Mouse (Mus musculus) forebrain, embryonic 14.5 days (tissue): ENCODE measurements at regions not wholly inside any gene's neighbourhood (a gene's known extent, or its start where the extent isn't known, plus 50 kb on each side); places are given as distances from the start of the nearest gene placed in this dataset.
"Not testable (repeated sequence)": the region's sequence is repeated elsewhere in the genome, so short reads cannot be mapped to it uniquely, and the experiment has no call there.

ENCODE experiments used
- ATAC-seq: fragments of 200-750 bp; cut with Nextera tagmentation; 2 replicates; pipeline ENCODE4 v1.8.0; 2017; ENCODE audit warnings: mild to moderate bottlenecking, moderate library complexity
- DNase-seq: peaks from one replicate; pipeline ENCODE4 v3.0.0-alpha.2; 2015; ENCODE audit warnings: low spot score
- H3K27ac ChIP-seq: fragments of 300-500 bp; sonication (generic); 2 replicates; pipeline ENCODE4 v1.5.1; 2014; ENCODE audit warnings: low read depth, mild to moderate bottlenecking, control low read depth, low read length, moderate library complexity
- H3K27me3 ChIP-seq: fragments of 300-500 bp; sonication (generic); replicated peaks from 2 replicates; pipeline ENCODE4 v1.6.1; 2014; ENCODE audit warnings: low read length, control low read depth, mixed read lengths; ENCODE audit not compliant: control insufficient read depth, insufficient read depth
- H3K36me3 ChIP-seq: fragments of 300-500 bp; sonication (generic); 2 replicates; pipeline ENCODE4 v1.6.1; 2014; ENCODE audit warnings: low read length, control low read depth; ENCODE audit not compliant: control insufficient read depth, insufficient read depth
- H3K4me1 ChIP-seq: fragments of 300-500 bp; sonication (generic); 2 replicates; pipeline ENCODE4 v1.6.1; 2014; ENCODE audit warnings: antibody characterized with exemption, low read length, control low read depth; ENCODE audit not compliant: control insufficient read depth, insufficient read depth
- H3K4me2 ChIP-seq: fragments of 300-500 bp; sonication (generic); 2 replicates; pipeline ENCODE4 v1.6.1; 2014; ENCODE audit warnings: mild to moderate bottlenecking, control low read depth, low read length
- H3K4me3 ChIP-seq: fragments of 300-500 bp; sonication (generic); 2 replicates; pipeline ENCODE4 v1.5.1; 2014; ENCODE audit warnings: low read depth, low read length, control low read depth
- H3K9ac ChIP-seq: fragments of 300-500 bp; sonication (generic); 2 replicates; pipeline ENCODE4 v1.6.1; 2014; ENCODE audit warnings: mild to moderate bottlenecking, low read length, control low read depth, moderate library complexity
- H3K9me3 ChIP-seq: fragments of 300-500 bp; sonication (generic); replicated peaks from 2 replicates; pipeline ENCODE4 v1.6.1; 2016; ENCODE audit warnings: low read length, control low read depth, mixed read lengths; ENCODE audit not compliant: control insufficient read depth
- WGBS: fragments of 180-500 bp; shearing (Covaris S2); extraction: QIAGEN DNeasy Blood & Tissue Kit; methylation state at CpG from one replicate; pipeline ENCODE4 v1.1.7; 2014; 5-methylcytosine and 5-hydroxymethylcytosine counted together

DNA sequence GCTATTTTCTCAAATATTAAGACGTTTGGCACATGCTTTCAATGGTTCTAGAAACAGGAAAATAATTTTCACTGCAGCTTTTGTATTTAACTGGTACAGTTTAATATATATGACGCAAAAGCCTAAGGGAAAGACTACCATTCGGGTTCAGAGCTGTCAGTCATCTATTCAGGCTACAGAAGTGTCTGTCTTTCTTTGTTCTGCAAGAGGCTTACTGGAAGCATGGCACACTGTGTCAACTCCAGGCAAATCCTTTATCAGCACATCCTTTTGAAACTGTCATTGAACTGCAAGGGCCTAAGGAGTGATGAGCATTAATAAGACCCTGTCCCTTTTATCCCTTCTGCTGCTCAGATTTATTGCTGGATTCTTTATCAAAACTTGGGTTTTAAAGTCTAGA is 303.8 kb upstream of the Gm5152 start:
- 55% methylated on average over 3 of the region's 3 CpGs for whole genome bisulfite sequencing
- not testable (repeated sequence) for H3K4me1 ChIP-seq, H3K27ac ChIP-seq

DNA sequence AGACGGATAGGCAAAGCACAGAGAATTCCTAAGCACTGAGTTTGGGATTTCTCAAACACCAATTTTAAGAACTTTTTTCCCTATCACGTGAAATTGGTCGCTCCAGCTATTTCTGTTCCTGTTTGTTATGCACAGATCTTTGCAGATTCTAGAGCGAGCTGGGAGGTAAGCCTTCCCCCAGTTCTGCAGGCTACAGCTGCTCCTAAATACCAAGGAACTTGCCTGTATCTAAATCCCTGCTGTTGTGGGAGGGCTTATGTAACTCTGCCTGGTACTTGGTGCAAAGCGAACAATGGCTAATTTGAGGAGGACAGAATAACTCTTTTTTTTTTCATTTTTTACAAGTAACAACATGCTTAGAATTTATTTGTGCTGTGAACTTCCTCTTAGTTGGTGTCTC is 316.0 kb upstream of the Gm5152 start:
- Histone ChIP-seq H3K27me3 (no peaks in the 10 kb centered on the region), H3K4me2 (no peak overlapping the region), H3K4me1 (no peaks in the 10 kb centered on the region), H3K9ac (no peak overlapping the region), H3K36me3 (no peaks in the 10 kb centered on the region), H3K4me3 (no peak overlapping the region), H3K9me3 (no peaks in the 10 kb centered on the region), H3K27ac (no peak overlapping the region)
- DNase-seq, result peak; percentile 3
- 41% methylated on average over 5 of the region's 5 CpGs for WGBS
- no peak for ATAC-seq

More for the DNA sequence above, 303.8 kb upstream of the Gm5152 start:
- not testable (repeated sequence) for ATAC-seq, H3K9me3 ChIP-seq, H3K36me3 ChIP-seq, H3K4me3 ChIP-seq, H3K9ac ChIP-seq, H3K4me2 ChIP-seq, H3K27me3 ChIP-seq
- peak; percentile 20 for DNase-seq

DNA sequence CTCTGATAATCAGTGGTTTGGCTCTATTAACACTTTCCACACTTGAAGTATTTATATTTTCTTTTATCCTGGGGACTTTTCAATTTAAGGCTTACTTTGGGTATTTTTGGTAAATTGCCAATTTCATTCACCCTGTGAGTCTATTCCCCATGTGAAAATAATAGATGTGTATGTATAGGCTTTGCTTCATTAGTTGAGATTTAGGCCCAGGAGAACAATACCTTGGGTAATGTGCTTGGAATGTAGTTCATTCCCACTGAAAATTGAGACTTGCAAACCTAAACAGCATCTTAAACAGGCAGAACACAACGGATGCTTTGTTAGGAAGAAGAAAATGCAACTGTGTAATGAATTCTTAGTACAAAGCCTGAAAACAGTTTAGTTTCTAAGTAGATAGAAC is 346.1 kb upstream of the Gm5152 start:
- H3K27me3 ChIP-seq, result no peaks in the 10 kb centered on the region
- H3K27ac ChIP-seq, result no peak overlapping the region
- H3K4me2 ChIP-seq, result no peak overlapping the region
- DNase-seq (peak; percentile 77), ATAC-seq (peak; percentile 94)
- H3K9me3 ChIP-seq, result no peaks in the 10 kb centered on the region
- no peak overlapping the region for H3K9ac ChIP-seq
- no peaks in the 10 kb centered on the region for H3K36me3 ChIP-seq
- H3K4me3 ChIP-seq, result no peak overlapping the region
- WGBS, result 0% methylated on average over 1 of the region's 1 CpGs
- no peaks in the 10 kb centered on the region; the same call in 1 of the 2 replicates for H3K4me1 ChIP-seq

DNA sequence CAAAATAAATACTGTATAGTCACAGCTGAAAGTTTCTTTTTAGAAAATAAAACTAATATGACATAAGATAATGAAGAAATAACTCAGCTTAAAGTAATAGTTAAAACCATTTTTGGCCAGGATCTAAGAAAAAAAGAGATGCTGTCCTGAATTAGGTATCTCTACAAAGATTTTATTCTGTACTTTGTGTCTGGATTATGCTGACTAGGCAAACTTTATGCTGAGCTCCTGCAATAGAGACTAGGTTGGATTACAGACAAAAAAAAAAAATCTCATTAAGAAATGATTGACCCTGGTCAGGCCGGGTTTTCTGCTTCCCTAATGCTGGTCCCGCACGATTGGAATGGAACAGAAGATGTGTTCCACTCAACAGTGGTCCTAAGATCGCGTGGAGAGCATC is 346.8 kb upstream of the Gm8871 start:
- no peaks in the 10 kb centered on the region for H3K27me3 ChIP-seq
- no peak overlapping the region for H3K27ac ChIP-seq
- H3K4me2 ChIP-seq, result no peak overlapping the region
- H3K4me3 ChIP-seq, result no peak overlapping the region
- no peak overlapping the region for H3K9ac ChIP-seq
- H3K4me1 ChIP-seq, result no peaks in the 10 kb centered on the region
- ATAC-seq (no peak), DNase-seq (no peak)
- no peaks in the 10 kb centered on the region for H3K9me3 ChIP-seq
- no peaks in the 10 kb centered on the region for H3K36me3 ChIP-seq
- 88% methylated on average over 5 of the region's 5 CpGs for WGBS

DNA sequence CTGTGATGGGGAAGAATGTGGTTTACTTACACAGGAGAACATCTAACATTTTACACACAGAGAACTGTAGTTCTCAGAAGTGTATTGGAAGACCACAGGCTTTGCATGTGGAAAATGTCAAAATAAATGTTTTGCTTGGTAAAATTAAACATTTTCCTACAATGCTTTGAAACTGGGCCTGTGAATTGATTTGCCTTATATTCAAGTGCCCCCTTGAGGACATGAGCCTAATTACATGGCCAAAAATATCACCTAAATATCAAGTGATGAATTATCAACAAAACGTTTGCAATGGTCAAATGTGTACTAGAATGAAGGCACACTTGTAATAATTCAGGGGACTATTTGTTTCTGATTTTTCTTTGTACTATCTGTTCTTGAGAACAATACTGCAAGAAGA is 314.4 kb upstream of the Gm8871 start:
- H3K4me2 ChIP-seq, result no peak overlapping the region

DNA sequence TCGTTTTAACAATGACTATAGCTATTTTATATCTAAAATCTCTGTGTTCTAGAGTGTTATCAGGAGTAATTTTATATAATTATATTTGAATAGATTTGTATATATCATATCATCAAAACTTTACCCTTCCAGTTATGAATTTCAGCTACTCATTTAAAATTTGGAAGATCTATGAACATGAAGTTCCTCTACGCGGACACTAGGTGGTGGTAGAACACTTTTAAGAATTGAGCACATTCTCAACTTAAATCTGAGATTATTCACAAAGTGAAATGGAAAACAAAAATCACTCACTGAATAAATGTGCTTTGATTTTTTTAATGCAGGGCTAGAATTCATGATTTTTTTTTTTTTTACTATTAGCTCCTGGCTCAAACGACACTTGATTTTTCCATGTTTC is 299.5 kb upstream of the Gm8871 start:
- H3K9me3 ChIP-seq, result no peaks in the 10 kb centered on the region
- 39% methylated on average over 4 of the region's 4 CpGs for WGBS
- H3K36me3 ChIP-seq, result no peaks in the 10 kb centered on the region
- ATAC-seq (no peak; the same call in 1 of the 2 replicates), DNase-seq (peak; percentile 63)
- H3K27me3 ChIP-seq, result no peaks in the 10 kb centered on the region
- H3K4me3 ChIP-seq, result no peak overlapping the region
- no peaks in the 10 kb centered on the region for H3K4me1 ChIP-seq
- no peak overlapping the region for H3K9ac ChIP-seq
- H3K27ac ChIP-seq, result no peak overlapping the region
- H3K4me2 ChIP-seq, result no peak overlapping the region

More for the DNA sequence above, 314.4 kb upstream of the Gm8871 start:
- no peak for ATAC-seq
- no peaks in the 10 kb centered on the region for H3K4me1 ChIP-seq
- no peak overlapping the region for H3K4me3 ChIP-seq
- H3K27me3 ChIP-seq, result no peaks in the 10 kb centered on the region
- DNase-seq, result peak; percentile 69
- 29% methylated on average over 1 of the region's 1 CpGs for WGBS
- H3K9me3 ChIP-seq, result no peaks in the 10 kb centered on the region
- no peak overlapping the region for H3K27ac ChIP-seq
- H3K9ac ChIP-seq, result no peak overlapping the region
- H3K36me3 ChIP-seq, result no peaks in the 10 kb centered on the region

DNA sequence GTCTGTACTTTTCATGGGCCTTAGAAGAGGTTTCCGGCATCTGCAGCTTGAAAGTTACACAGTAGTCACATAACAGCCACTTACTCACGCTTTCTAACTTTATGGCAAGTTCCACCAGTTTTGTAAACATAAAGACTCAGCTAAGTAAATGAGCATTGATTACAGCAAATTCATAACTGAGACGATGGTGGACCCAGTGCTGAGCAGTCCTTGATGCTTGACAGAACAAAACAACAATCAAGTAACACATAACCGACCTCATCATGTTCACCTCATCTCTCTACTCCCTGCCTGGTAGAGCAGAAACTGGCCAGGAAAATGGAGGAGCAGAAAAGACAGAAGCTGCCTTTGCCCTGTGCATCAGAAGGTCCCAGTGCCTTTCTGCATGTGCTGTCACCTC is 284.3 kb upstream of the Gm8871 start:
- Histone ChIP-seq H3K36me3 (no peaks in the 10 kb centered on the region), H3K9ac (no peak overlapping the region), H3K4me3 (no peak overlapping the region), H3K27me3 (no peaks in the 10 kb centered on the region), H3K4me1 (no peaks in the 10 kb centered on the region), H3K9me3 (no peaks in the 10 kb centered on the region), H3K4me2 (no peak overlapping the region), H3K27ac (no peak overlapping the region)
- 82% methylated on average over 4 of the region's 4 CpGs for WGBS
- no peak for DNase-seq
- ATAC-seq, result no peak

DNA sequence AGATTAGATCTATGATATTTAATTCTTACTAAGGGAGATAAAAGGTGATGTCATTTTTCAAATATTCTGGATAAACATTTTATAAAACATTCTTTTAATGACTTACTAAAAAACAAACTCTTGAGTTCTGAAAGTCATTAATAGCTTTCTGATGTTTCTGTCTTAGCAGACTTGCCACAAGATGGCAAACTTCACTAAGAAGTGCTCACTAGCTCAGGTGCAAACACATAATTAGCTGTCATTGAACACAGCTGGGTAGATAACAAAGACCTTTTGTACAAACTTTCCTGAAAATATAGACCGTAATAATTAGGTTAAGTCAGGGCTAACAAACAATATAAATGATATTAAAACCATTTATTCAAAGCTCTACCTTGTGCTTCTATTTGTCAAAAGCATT is 273.4 kb upstream of the Gm8871 start:
- Histone ChIP-seq H3K4me2 (no peak overlapping the region), H3K9ac (no peak overlapping the region), H3K4me1 (no peaks in the 10 kb centered on the region), H3K27ac (no peak overlapping the region), H3K27me3 (no peaks in the 10 kb centered on the region), H3K9me3 (no peaks in the 10 kb centered on the region), H3K4me3 (no peak overlapping the region), H3K36me3 (no peaks in the 10 kb centered on the region)
- DNase-seq, result peak; percentile 37
- 32% methylated on average over 1 of the region's 1 CpGs for WGBS
- no peak for ATAC-seq

DNA sequence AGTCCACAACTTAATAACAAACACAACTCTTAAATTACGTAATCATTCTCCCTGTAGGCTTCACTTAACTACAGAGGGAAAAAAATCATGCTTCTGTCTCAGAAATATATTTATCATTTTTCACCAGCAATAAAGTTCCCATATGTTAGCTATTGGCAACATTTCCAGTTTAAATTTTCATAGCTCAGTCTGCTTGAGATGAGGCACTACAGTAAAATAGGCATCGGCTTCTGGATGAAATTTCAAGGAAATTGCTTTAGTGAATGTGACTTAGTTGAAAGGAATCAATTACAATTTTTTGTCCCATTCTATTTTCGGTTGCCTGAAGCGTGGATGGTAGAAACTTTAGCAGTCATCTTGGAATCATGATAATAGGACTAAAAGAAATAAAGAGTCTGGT is 262.1 kb upstream of the Gm8871 start:
- Histone ChIP-seq H3K4me3 (no peak overlapping the region), H3K9me3 (no peaks in the 10 kb centered on the region), H3K4me2 (no peak overlapping the region), H3K27me3 (no peaks in the 10 kb centered on the region), H3K9ac (no peak overlapping the region), H3K36me3 (no peaks in the 10 kb centered on the region), H3K4me1 (no peaks in the 10 kb centered on the region), H3K27ac (no peak overlapping the region)
- DNase-seq (peak; percentile 29), ATAC-seq (no peak)
- WGBS, result 83% methylated on average over 4 of the region's 4 CpGs

DNA sequence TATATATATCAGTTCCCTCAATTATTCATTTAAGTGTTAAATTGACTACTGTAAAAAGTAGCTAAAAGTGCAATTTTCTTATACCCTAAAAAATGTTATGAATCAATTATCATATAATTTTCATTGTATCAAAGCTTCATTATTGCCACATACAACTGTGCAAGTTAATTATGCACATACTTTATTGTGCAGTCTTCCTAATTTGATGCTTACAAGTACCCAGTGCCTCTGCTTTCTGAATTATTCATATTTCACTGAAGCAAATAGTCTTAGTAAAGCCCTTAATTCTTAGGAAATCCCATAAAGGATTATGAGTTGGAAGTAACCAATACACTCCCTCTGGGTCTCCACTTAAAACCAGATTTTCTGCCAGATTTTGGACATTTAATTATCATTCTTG is 220.5 kb upstream of the Gm8871 start:
- Histone ChIP-seq H3K4me3 (no peak overlapping the region), H3K9me3 (no peaks in the 10 kb centered on the region), H3K36me3 (no peaks in the 10 kb centered on the region), H3K4me1 (no peaks in the 10 kb centered on the region), H3K27me3 (no peaks in the 10 kb centered on the region), H3K9ac (no peak overlapping the region), H3K4me2 (no peak overlapping the region), H3K27ac (no peak overlapping the region)
- DNase-seq, result peak; percentile 0
- no peak for ATAC-seq
